Mouse (Mus musculus): ENCODE results near the gene Nova2. TPM values are rescaled to one million over a fixed set of nuclear protein-coding genes. Genes with fewer than 3 reads are reported as not detected.

The Nova2 gene
- polyA plus RNA-seq, 1 experiment from 2014 or later, result 0.19 TPM

- no peak for DNase-seq (ENCODE audit: low read depth, low spot score)
- TF ChIP-seq CTCF (IDR thresholded peaks at IDR 0.05), result no peak
- POLR2A ChIA-PET, result no interaction called here
- CTCF ChIA-PET, result no interaction called here
- in situ Hi-C loops (cut with MboI; ENCODE audit: low pct_unique_long_range_greater_than_20kb), result no loop called here
- ATAC-seq, result no peak
- H3K27me3 ChIP-seq, result peaks cover 39% of the 10 kb centered on the region
Measured at GRCm38 (mm10) chr7:18923711-18924191, 1.9 kb upstream of the Nova2 start.

GRCm38 (mm10) chr7:18924321-18924720 is 1.4 kb upstream of the Nova2 start:
- no peak for ATAC-seq
- H3K27me3 ChIP-seq, result peaks cover 39% of the 10 kb centered on the region
- ChIA-PET CTCF (no interaction called here), POLR2A (no interaction called here)
- in situ Hi-C loops (cut with MboI; ENCODE audit: low pct_unique_long_range_greater_than_20kb), result no loop called here
- no peak for DNase-seq (ENCODE audit: low read depth, low spot score)
- no peak for TF ChIP-seq CTCF (IDR thresholded peaks at IDR 0.05)

GRCm38 (mm10) chr7:18926041-18926790 is 528 bp downstream of the Nova2 start:
- DNase-seq (ENCODE audit: low read depth, low spot score) (no peak), ATAC-seq (no peak)
- peaks cover 37% of the 10 kb centered on the region for H3K27me3 ChIP-seq
- in situ Hi-C loops (cut with MboI; ENCODE audit: low pct_unique_long_range_greater_than_20kb), result no loop called here
- no peak for TF ChIP-seq CTCF (IDR thresholded peaks at IDR 0.05)
- ChIA-PET CTCF (no interaction called here), POLR2A (no interaction called here)

DNA sequence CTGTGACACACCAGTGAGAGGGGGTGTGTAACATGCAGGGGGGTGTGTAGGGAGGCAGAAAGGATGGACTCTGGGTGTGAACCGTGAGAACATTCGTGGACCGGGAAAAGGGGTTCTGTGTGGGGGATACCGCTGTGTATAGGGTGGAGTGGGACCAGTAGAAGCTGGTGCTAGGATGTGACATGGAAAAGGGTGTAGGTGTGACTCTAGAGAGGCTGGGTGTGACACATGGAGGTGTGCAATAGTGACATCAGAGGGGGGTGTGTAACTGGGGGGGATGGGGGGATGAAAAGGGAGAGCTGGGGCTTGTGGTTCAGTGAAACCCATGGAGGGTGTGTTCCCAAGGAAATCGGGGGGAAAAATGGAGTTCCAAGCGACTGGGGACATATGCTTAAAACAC is 1.2 kb downstream of the Nova2 start:
- H3K27me3 ChIP-seq, result peaks cover 37% of the 10 kb centered on the region
- in situ Hi-C loops (cut with MboI; ENCODE audit: low pct_unique_long_range_greater_than_20kb), result no loop called here
- ChIA-PET CTCF (no interaction called here), POLR2A (no interaction called here)
- ATAC-seq (no peak), DNase-seq (ENCODE audit: low read depth, low spot score) (no peak)
- TF ChIP-seq CTCF (IDR thresholded peaks at IDR 0.05), result no peak

- TF ChIP-seq CTCF (IDR thresholded peaks at IDR 0.05), result no peak
- ChIA-PET CTCF (no interaction called here), POLR2A (no interaction called here)
- ATAC-seq (no peak), DNase-seq (ENCODE audit: low read depth, low spot score) (no peak)
- in situ Hi-C loops (cut with MboI; ENCODE audit: low pct_unique_long_range_greater_than_20kb), result no loop called here
- peaks cover 38% of the 10 kb centered on the region for H3K27me3 ChIP-seq
Measured at GRCm38 (mm10) chr7:18927759-18928158, 2.1 kb downstream of the Nova2 start.

GRCm38 (mm10) chr7:18942376-18942775 is 16.7 kb downstream of the Nova2 start:
- ChIA-PET CTCF (no interaction called here), POLR2A (no interaction called here)
- ATAC-seq, result no peak
- H3K27me3 ChIP-seq, result peaks cover 19% of the 10 kb centered on the region
- TF ChIP-seq CTCF (IDR thresholded peaks at IDR 0.05), result no peak
- no peak for DNase-seq (ENCODE audit: low read depth, low spot score)
- in situ Hi-C loops (cut with MboI; ENCODE audit: low pct_unique_long_range_greater_than_20kb), result no loop called here

DNA sequence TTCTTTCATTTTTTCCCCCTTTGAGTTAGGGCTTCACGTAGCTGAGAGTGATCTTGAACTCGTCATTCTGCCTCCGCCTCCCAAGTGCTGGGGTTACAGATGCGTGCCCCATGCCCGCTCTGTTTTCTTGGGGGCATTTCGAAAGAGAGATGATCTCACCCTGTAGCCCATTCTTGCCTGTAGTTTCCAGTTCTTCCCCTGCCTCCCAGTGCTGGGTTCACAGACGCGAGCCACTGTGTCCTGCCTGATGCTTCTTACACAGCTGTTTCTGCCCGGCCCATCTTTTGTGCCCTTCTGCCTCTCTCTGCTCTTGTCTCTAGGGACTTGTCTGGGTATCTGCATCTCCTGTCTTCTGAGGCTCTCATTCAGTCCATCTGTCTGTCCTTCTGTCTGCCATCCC is 17.1 kb downstream of the Nova2 start:
- peaks cover 19% of the 10 kb centered on the region for H3K27me3 ChIP-seq
- no peak for DNase-seq (ENCODE audit: low read depth, low spot score)
- CTCF ChIA-PET, result no interaction called here

DNA sequence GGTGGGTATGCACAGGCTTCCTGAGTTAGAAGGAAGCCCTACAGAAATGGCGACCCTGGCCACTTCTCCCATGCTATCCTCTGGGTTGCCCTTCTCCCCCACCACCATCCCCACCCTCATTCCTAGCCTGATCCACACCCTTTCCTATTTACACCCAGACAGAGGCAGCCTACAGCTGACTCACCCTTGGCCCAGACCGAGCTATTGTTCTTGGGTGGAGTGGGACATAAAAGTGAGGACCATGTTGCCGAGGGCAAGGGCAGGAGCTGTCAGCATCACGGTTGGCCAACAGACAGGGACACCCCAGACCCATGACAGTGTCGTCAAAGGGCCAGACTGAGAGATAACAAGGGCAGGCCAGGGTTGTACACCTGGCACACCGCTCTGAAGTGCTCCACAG is 22.5 kb downstream of the Nova2 start:
- DNase-seq (ENCODE audit: low read depth, low spot score) (no peak), ATAC-seq (no peak)
- no peaks in the 10 kb centered on the region for H3K27me3 ChIP-seq
- TF ChIP-seq CTCF (IDR thresholded peaks at IDR 0.05), result no peak
- POLR2A ChIA-PET, result no interaction called here
- in situ Hi-C loops (cut with MboI; ENCODE audit: low pct_unique_long_range_greater_than_20kb), result no loop called here
- CTCF ChIA-PET, result interaction anchor here (0.9 kb wide), 1 partner anchor 10 kb away, joined by 4 read pairs; no protein-coding TSS in a partner anchor

More for the DNA sequence above, 17.1 kb downstream of the Nova2 start:
- no peak for TF ChIP-seq CTCF (IDR thresholded peaks at IDR 0.05)
- POLR2A ChIA-PET, result no interaction called here
- no peak for ATAC-seq
- in situ Hi-C loops (cut with MboI; ENCODE audit: low pct_unique_long_range_greater_than_20kb), result no loop called here

DNA sequence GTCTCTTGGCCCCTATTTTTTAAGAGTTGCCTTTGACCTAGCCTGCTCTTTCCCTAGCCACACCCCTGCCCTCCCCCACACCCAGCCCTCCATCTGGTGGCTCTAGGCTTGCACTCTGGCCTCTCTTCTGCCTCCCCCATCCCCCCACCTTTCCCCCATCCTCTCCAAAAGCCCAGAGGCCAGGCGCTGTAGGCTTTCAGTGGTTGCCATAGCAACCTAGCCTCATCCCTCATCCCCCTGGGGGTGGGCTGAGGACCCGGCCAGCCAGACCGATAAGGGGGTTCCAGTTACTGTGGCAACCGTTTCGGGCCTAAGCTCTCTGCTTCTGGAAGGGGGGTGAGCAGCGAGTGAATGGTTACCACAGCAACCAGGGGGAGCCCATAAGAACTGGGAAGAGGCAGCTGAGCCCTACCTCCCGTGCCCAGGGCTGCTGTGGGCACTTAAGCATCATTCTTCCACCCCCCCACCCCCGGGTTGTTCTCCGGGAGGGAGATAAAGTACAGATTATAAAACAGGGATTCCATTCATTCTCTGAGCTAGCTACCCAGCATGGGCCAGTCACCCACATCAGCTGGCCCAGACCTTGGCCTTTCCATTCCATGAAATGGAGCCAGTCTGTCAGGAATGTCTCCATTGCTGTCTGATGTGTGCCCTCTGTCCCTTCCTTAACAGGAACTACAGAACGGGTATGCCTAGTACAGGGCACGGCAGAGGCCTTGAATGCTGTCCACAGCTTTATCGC is 24.3 kb downstream of the Nova2 start:
- CTCF ChIA-PET, result no interaction called here
- in situ Hi-C loops (cut with MboI; ENCODE audit: low pct_unique_long_range_greater_than_20kb), result loop anchor here (5.0 kb wide), 1 partner anchor 38 kb away; the partner anchor contains the start of gene Ccdc61
- no peak for TF ChIP-seq CTCF (IDR thresholded peaks at IDR 0.05)

GRCm38 (mm10) chr7:18950523-18951315 is 25.0 kb downstream of the Nova2 start:
- ChIA-PET CTCF (no interaction called here), POLR2A (no interaction called here)
- no peak for DNase-seq (ENCODE audit: low read depth, low spot score)
- H3K27me3 ChIP-seq, result no peaks in the 10 kb centered on the region
- ATAC-seq, result no peak
- in situ Hi-C loops (cut with MboI; ENCODE audit: low pct_unique_long_range_greater_than_20kb), result loop anchor here (5.0 kb wide), 1 partner anchor 38 kb away; the partner anchor contains the start of gene Ccdc61
- no peak for TF ChIP-seq CTCF (IDR thresholded peaks at IDR 0.05)

More for the DNA sequence above, 24.3 kb downstream of the Nova2 start:
- POLR2A ChIA-PET, result no interaction called here
- no peak for ATAC-seq
- no peaks in the 10 kb centered on the region for H3K27me3 ChIP-seq
- no peak for DNase-seq (ENCODE audit: low read depth, low spot score)

Data from Patski (cell line).